Mouse (Mus musculus): ENCODE measurements around the gene Cyp4f14. TPM values are rescaled to one million over a fixed set of nuclear protein-coding genes. Genes with fewer than 3 reads are reported as not detected.

Gene Cyp4f14
- polyA plus RNA-seq, 1 experiment from 2014 or later, result 0.20 TPM

DNA sequence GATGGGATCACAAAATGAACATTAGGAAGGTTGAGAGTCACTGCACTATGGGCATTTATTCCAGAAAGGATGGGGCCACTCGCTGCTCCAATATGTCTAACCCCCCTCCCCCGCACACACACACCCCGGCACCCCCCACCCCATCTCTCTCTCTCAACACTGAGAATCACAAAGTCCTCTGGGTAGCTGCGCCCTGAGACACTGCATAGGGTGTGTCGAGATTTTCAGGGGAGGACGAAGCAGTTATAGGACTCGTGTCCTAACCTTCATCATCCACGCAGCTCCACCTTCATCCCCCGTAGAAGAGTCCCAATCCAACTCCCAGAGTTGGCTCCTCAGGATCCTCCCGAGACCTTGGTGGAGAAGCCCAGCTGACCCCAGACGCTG is 26.3 kb downstream of the Cyp4f14 start:
- Histone ChIP-seq H3K9ac (replicated peaks) (peak overlapping the region; percentile 89), H3K4me1 (ENCODE audit: insufficient read depth) (peaks cover 6% of the 10 kb centered on the region; the same call in 1 of the 2 replicates), H3K27me3 (ENCODE audit: insufficient read depth, low read length) (no peaks in the 10 kb centered on the region), H3K4me3 (ENCODE audit: low read depth, low read length) (peak overlapping the region; percentile 86), H3K9me3 (ENCODE audit: low read length) (no peaks in the 10 kb centered on the region), H3K4me2 (ENCODE audit: low read depth, low read length) (peak overlapping the region; percentile 91), H3K36me3 (replicated peaks; ENCODE audit: insufficient read depth, low read length) (0 out of 2 replicates have a peak, but pooled peaks cover 2% of the 10 kb centered on the region), H3K27ac (ENCODE audit: low read depth) (peak overlapping the region; percentile 73)
- peak; percentile 6; the same call in 1 of the 2 replicates for ATAC-seq
- WGBS (ENCODE audit: insufficient replicate concordance), result 5% methylated on average over 11 of the region's 11 CpGs
- TF ChIP-seq CTCF (IDR thresholded peaks at IDR 0.05; ENCODE audit: low read depth), result no peak
- TF ChIP-seq EP300 (IDR thresholded peaks at IDR 0.05; ENCODE audit: low read depth), result no peak
- no peak for DNase-seq

- H3K27me3 ChIP-seq (ENCODE audit: insufficient read depth, low read length), result no peaks in the 10 kb centered on the region
- peak overlapping the region; percentile 91; the same call in 1 of the 2 replicates for H3K4me2 ChIP-seq (ENCODE audit: low read depth, low read length)
- no peaks in the 10 kb centered on the region for H3K9me3 ChIP-seq (ENCODE audit: low read length)
- H3K9ac ChIP-seq (replicated peaks), result no peak overlapping the region
- H3K4me1 ChIP-seq (ENCODE audit: insufficient read depth), result peaks cover 6% of the 10 kb centered on the region; the same call in 1 of the 2 replicates
- ATAC-seq (peak; percentile 44; the same call in 1 of the 2 replicates), DNase-seq (peak; percentile 28)
- H3K36me3 ChIP-seq (replicated peaks; ENCODE audit: insufficient read depth, low read length), result peaks cover 6% of the 10 kb centered on the region
- WGBS (ENCODE audit: insufficient replicate concordance), result 76% methylated on average over 6 of the region's 6 CpGs
- no peak for TF ChIP-seq CTCF (IDR thresholded peaks at IDR 0.05; ENCODE audit: low read depth)
- H3K4me3 ChIP-seq (ENCODE audit: low read depth, low read length), result no peak overlapping the region
- peak overlapping the region; percentile 22; the same call in 1 of the 2 replicates for H3K27ac ChIP-seq (ENCODE audit: low read depth)
Observed at GRCm38 (mm10) chr17:32889611-32890010, 27.5 kb downstream of the Cyp4f14 start.

DNA sequence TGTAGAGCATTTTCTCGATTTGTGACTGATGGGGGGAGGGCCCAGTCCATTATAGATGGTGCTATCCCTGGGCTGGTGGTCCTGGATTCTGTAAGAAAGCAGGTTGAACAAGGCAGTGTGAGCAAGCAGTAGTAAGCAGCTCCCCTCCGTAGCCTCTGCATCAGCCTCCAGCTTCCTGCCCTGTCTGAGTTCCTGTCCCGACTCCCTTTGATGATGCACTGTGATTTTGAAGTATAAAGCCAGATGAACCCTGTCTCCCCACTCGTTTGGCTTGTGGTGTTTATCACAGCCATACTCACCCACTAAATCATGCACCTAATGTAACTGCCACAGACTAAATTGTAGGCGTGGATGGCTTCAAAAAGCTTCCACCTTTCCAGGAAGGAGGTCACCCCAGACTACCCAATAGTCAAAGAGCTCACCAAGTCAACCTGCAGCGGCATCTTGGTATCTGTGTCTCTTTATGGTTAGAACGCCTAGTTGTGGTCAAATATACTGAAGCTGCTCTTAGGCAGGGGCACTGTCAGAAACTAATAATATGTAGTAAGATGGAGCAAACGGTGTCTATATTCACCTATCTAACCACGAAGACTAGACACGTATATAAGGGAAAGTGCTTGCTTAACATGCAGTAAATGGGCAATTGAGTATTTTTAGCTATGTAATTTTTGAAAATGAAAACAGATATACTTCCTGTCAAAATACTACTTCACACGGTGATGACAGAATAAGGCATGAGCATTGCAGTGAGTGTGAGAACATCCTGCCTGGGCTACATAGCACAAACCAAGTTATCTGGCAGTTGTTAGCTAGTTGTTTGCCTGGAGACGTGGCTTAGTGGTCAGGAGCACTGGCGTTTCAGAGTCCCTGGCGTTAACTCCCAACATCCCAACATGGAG is 36.6 kb downstream of the Cyp4f14 start:
- Histone ChIP-seq H3K4me3 (ENCODE audit: low read depth, low read length) (no peak overlapping the region), H3K4me2 (ENCODE audit: low read depth, low read length) (no peak overlapping the region), H3K9ac (replicated peaks) (no peak overlapping the region), H3K9me3 (ENCODE audit: low read length) (no peaks in the 10 kb centered on the region), H3K27ac (ENCODE audit: low read depth) (no peak overlapping the region), H3K4me1 (ENCODE audit: insufficient read depth) (no peaks in the 10 kb centered on the region), H3K27me3 (ENCODE audit: insufficient read depth, low read length) (no peaks in the 10 kb centered on the region), H3K36me3 (replicated peaks; ENCODE audit: insufficient read depth, low read length) (peaks cover 16% of the 10 kb centered on the region)
- ATAC-seq, result no peak
- TF ChIP-seq EP300 (IDR thresholded peaks at IDR 0.05; ENCODE audit: low read depth), result no peak
- no peak for TF ChIP-seq CTCF (IDR thresholded peaks at IDR 0.05; ENCODE audit: low read depth)
- DNase-seq, result no peak
- WGBS (ENCODE audit: insufficient replicate concordance), result 81% methylated on average over 14 of the region's 14 CpGs

- no peak for DNase-seq
- 90% methylated on average over 11 of the region's 11 CpGs for WGBS (ENCODE audit: insufficient replicate concordance)
- no peaks in the 10 kb centered on the region for H3K27me3 ChIP-seq (ENCODE audit: insufficient read depth, low read length)
- no peak overlapping the region for H3K4me3 ChIP-seq (ENCODE audit: low read depth, low read length)
- H3K4me2 ChIP-seq (ENCODE audit: low read depth, low read length), result no peak overlapping the region
- H3K9me3 ChIP-seq (ENCODE audit: low read length), result no peaks in the 10 kb centered on the region
- H3K27ac ChIP-seq (ENCODE audit: low read depth), result no peak overlapping the region
- H3K36me3 ChIP-seq (replicated peaks; ENCODE audit: insufficient read depth, low read length), result peaks cover 10% of the 10 kb centered on the region
- TF ChIP-seq CTCF (IDR thresholded peaks at IDR 0.05; ENCODE audit: low read depth) (no peak), EP300 (IDR thresholded peaks at IDR 0.05; ENCODE audit: low read depth) (no peak)
- no peak for ATAC-seq
- H3K4me1 ChIP-seq (ENCODE audit: insufficient read depth), result no peaks in the 10 kb centered on the region
- no peak overlapping the region for H3K9ac ChIP-seq (replicated peaks)
Observed at GRCm38 (mm10) chr17:32878773-32879172, 38.4 kb downstream of the Cyp4f14 start.

DNA sequence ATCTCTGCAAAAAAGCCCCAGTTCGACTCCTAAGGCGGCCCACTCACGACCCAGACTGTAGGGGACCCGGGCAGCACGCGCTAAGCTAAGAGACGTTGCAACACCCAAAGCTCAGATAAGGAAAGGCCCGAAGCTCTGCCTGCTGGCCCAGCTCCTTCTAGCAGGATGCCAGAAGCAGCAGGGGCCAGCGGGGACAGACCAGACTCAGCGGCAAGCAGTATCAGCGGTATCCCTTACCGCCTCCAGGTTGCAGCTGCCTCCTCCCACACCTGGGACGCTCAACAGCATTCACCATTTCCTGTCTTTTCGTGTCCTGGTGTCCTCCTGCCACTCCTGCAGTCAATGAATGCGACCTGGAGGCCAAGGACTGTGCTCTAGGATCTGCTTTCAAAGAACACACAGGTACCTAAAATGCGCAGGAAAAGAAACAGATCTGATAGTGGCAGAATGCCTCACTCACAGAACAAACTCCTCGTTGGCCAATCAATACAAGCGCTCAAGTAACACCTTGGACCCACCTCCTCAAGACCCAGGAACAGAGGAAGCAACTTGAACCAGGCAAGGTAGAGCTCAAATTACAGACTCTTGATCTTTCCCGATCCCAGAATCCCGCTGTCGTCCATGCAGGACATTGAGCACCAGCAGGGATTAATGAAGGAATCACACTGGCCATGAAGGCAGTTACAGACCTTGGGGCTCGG is 39.5 kb downstream of the Cyp4f14 start:
- H3K4me1 ChIP-seq (ENCODE audit: insufficient read depth), result no peaks in the 10 kb centered on the region
- peaks cover under 1% of the 10 kb centered on the region; the same call in 1 of the 2 replicates for H3K36me3 ChIP-seq (replicated peaks; ENCODE audit: insufficient read depth, low read length)
- H3K4me3 ChIP-seq (ENCODE audit: low read depth, low read length), result no peak overlapping the region
- TF ChIP-seq EP300 (IDR thresholded peaks at IDR 0.05; ENCODE audit: low read depth), result no peak
- no peak for TF ChIP-seq CTCF (IDR thresholded peaks at IDR 0.05; ENCODE audit: low read depth)
- H3K9ac ChIP-seq (replicated peaks), result no peak overlapping the region
- H3K4me2 ChIP-seq (ENCODE audit: low read depth, low read length), result peak overlapping the region; percentile 46
- WGBS (ENCODE audit: insufficient replicate concordance), result 12% methylated on average over 22 of the region's 22 CpGs
- no peaks in the 10 kb centered on the region for H3K9me3 ChIP-seq (ENCODE audit: low read length)
- H3K27me3 ChIP-seq (ENCODE audit: insufficient read depth, low read length), result no peaks in the 10 kb centered on the region
- no peak overlapping the region for H3K27ac ChIP-seq (ENCODE audit: low read depth)
- no peak for DNase-seq
- ATAC-seq, result no peak

DNA sequence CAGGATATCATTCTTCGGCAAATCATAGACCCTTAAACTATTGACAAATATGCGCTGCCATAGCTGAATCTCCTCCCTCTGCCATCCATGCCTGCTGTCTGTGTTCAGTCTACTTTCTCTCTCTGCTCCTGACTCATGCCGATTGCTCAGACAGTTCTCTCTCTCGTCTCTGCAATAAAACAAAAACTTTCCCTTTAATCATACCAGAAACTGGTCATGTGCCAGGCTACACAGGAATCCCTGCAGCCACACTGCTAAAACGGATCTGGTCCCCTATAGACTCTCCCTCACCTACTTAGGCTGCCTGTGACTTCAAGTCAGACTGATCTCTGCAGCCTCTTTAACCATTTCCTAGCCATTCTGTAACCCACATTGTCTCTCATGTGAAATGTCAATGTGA is 44.4 kb downstream of the Cyp4f14 start:
- H3K9ac ChIP-seq (replicated peaks), result no peak overlapping the region
- 0 out of 2 replicates have a peak, but pooled peaks cover 2% of the 10 kb centered on the region for H3K9me3 ChIP-seq (ENCODE audit: low read length)
- H3K4me1 ChIP-seq (ENCODE audit: insufficient read depth), result no peaks in the 10 kb centered on the region
- H3K4me2 ChIP-seq (ENCODE audit: low read depth, low read length), result no peak overlapping the region
- H3K4me3 ChIP-seq (ENCODE audit: low read depth, low read length), result no peak overlapping the region
- no peak for ATAC-seq
- TF ChIP-seq EP300 (IDR thresholded peaks at IDR 0.05; ENCODE audit: low read depth) (no peak), CTCF (IDR thresholded peaks at IDR 0.05; ENCODE audit: low read depth) (no peak)
- H3K27me3 ChIP-seq (ENCODE audit: insufficient read depth, low read length), result no peaks in the 10 kb centered on the region
- no peak for DNase-seq
- H3K27ac ChIP-seq (ENCODE audit: low read depth), result no peak overlapping the region
- 62% methylated on average over 5 of the region's 5 CpGs for WGBS (ENCODE audit: insufficient replicate concordance)
- H3K36me3 ChIP-seq (replicated peaks; ENCODE audit: insufficient read depth, low read length), result no peaks in the 10 kb centered on the region
